Mouse (Mus musculus) G1E (cell line): ENCODE measurements around the gene Qk.

Experiments used
- CTCF ChIP-seq: IDR thresholded peaks from 2 replicates; pipeline ENCODE4 v1.5.1; 2012; ENCODE audit warnings: low read depth, low read length, inconsistent platforms, mixed read lengths
- GATA1 ChIP-seq: IDR thresholded peaks from 2 replicates; pipeline ENCODE4 v1.6.1; 2012; ENCODE audit warnings: borderline replicate concordance, low read length, inconsistent platforms, mixed read lengths
- GATA2 ChIP-seq: IDR thresholded peaks from 2 replicates; pipeline ENCODE4 v1.6.1; 2012; ENCODE audit warnings: low read depth, low read length, inconsistent platforms, borderline replicate concordance
- POLR2AphosphoS5 ChIP-seq: IDR thresholded peaks from 2 replicates; pipeline ENCODE4 v1.6.1; 2012; ENCODE audit warnings: low read depth, low read length, inconsistent platforms; ENCODE audit not compliant: insufficient replicate concordance
- TAL1 ChIP-seq: conservative IDR thresholded peaks from 2 replicates; pipeline ENCODE4 v1.6.1; 2012; ENCODE audit warnings: low read depth, low read length, inconsistent platforms, mixed read lengths

- TF ChIP-seq CTCF (no peak), GATA1 (no peak), POLR2AphosphoS5 (no peak), TAL1 (no peak), GATA2 (no peak)
These were observed 16.3 kb upstream of the Qk start for GRCm38 (mm10) chr17:10335809-10336499.
